Mouse (Mus musculus) left cerebral cortex, postnatal 36 days (tissue): ENCODE results near the gene Mllt1. TPM values are rescaled to one million over a fixed set of nuclear protein-coding genes. Genes with fewer than 3 reads are reported as not detected.
"Not testable (repeated sequence)": the region's sequence is repeated elsewhere in the genome, so short reads cannot be mapped to it uniquely, and the experiment has no call there.

Experiments used
- DNase-seq, 2 experiments: peaks; one replicate each; pipeline ENCODE4 v3.0.0; 2021 to 2022; ENCODE audit warnings: low spot score in 2 of 2, mixed read lengths in 1 of 2
- intact Hi-C: fragments of 180-260 bp; cut with DNase I; formaldehyde crosslinking; loops from one replicate; pipeline ENCODE4 v1.15.1; 2025
- total RNA-seq, 2 experiments: library from RNA; stranded (reverse); gene quantifications; 2 replicates each; pipeline ENCODE4 v1.2.3; 2021

Mllt1 gene
- total RNA-seq, 2 experiments from 2014 or later = 69.3 to 82.4 TPM

DNA sequence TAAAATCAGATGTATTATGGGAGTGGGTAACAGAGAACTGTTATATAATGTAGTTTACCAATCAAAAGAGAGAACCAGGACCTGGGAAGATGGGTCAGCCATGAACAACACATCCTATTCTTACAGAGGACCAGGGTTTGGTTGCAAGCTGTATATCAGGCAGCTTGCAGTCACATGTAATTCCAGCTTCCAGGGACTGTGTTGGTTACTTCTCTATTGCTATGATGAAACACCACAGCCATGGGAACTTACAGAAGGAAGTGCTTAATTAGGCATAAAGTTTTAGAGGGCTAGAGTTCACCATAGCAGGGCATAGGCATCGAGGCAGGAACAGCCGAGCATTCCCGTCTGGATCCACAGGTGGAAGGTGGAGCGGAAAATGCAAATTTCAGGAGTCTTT, 3.5 kb upstream of the Mllt1 start:
- intact Hi-C loops = loop anchor here (5.0 kb wide), 1 partner anchor 41 kb away; no protein-coding TSS in a partner anchor
- DNase-seq = no peak

DNA sequence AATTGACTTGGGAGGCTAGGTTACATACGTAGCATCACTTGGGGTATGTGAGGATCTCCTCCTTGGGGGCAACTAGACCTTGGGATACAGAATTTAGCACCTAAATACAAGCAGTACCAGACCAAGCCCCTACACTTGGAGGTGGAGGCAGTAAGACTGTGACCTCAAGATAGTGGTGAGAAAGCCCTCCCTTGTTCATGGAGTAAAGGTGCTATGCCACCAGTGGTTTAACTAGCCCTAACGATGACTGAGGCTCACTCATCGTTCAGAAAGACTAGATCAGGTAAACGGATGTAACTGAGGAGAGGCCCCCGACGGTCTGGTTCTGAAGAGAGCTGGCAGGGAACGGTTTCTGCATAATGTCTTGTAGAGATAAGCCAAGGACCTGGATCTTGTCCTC, 1.5 kb upstream of the Mllt1 start:
- intact Hi-C loops = loop anchor here (5.0 kb wide), 1 partner anchor 39 kb away; no protein-coding TSS in a partner anchor

DNA sequence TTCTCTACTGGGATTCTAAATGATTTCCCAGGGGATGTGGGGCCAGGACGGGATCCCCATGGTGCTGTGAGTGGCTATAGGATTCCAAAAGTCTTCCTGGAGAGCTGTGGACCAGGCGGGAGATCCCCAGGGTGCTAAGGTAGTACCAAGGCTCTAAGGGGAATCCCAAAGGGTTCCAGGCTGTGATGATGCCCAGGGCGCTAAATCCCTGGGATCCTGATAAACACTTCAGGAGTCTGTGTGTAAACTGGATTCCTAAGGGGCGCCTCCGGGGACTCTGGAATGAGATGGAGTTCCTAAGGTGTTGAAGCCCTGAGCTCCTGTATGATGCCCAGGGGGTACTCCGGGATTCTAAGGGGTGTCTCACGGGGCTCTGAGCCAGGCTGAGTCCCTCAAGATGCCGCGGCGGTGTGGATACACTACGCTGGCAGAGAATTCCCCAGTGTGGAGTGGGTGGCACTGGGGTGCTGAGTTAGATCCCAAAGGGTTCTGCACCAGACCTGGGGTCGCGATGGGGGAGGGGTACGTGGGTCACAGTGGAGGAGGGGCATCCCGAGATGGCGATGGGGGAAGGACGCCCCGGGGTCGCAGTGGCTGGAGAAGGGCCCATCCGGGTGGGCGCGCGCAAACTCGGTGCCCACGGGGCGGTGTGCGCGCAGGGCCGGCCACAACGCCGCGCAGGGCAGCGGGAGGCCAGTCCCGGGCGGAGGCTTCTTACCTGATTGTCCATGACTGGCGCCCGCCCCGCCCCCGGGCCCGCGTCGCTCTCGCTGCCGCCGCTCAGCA, 477 bp downstream of the Mllt1 start:
- intact Hi-C loops = loop anchor here (5.0 kb wide), 1 partner anchor 37 kb away; no protein-coding TSS in a partner anchor
- peak in 1 of 2 experiments; percentile 16 for DNase-seq

More for the DNA sequence above, 1.5 kb upstream of the Mllt1 start:
- no peak for DNase-seq

DNA sequence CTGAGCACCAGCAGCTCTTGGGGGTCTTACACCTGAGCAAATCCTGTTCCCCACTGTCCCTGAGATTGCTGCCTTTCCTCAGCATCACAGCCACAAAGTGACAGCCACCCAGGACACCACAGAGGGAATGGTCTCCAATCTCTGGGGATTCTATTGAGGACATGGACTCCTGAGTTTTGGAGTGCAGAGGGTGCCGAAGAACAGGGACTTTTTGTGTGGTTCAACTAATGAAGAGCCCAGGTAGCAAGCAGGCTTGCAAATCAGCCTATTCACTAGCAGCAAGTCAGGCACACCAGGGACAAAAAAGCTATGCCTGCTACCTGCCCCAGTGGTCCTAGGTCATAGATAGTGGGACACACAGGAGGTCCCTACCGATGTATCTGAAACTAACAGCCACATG, 1.8 kb downstream of the Mllt1 start:
- no peak for DNase-seq
- intact Hi-C loops = no loop called here

DNA sequence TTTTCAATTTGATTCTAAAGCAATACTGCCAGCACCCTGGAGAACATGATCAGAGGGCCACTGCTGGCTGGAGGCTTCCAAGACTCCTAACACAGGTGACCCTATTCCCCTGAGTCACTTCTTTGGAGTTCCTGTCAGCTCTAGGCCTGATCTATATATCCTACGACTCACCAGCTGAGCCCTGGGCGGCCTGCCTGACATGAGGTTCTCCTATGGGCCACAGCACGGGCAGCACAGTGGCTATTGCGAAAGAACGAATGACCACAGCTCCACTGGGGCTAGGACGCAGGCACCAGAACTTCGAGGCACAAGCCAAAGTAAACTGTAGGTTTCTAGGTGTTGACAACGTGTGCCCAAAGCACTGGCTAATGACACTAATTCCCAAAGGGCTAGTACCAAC, 5.2 kb downstream of the Mllt1 start:
- intact Hi-C loops = no loop called here
- DNase-seq = no peak

DNA sequence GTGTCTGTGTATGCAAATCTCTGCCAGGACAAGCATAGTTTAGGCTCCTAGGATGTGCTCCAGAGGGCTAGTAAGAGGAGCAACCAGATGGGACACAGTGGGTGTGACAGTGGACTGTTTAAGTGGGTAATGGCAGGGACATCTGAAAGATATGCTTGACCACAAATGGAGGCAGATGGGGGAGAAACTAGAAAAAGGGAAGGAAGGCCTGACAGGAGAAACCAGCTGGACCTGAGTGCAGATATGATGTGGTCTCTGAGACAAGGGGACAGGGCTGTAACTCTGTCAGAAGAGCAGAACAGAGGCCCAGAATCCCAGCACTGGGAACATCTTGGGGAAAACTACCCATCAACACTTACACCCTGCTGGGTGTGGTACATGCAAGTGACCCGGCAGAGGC, 5.7 kb downstream of the Mllt1 start:
- intact Hi-C loops = no loop called here
- no peak for DNase-seq

DNA sequence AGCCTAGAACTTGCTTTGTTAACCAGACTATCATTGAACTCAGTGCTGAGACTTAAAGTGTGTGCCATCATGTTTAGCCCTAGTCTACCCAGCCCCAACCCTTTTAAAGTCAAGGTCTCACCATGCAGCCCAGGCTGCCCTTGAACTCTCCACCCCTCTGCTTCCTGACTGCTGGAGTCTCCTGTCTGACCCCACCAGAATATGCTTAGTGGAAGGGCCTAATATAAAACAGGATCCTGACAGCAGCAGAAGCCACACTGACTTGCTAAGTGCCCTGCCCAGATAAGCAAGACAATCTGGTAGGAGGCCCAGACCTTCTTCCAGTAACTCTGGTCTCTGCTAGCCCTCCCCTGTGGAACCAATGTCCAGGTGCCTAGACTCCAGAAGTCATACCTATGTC, 6.1 kb downstream of the Mllt1 start:
- no peak for DNase-seq
- intact Hi-C loops = no loop called here

DNA sequence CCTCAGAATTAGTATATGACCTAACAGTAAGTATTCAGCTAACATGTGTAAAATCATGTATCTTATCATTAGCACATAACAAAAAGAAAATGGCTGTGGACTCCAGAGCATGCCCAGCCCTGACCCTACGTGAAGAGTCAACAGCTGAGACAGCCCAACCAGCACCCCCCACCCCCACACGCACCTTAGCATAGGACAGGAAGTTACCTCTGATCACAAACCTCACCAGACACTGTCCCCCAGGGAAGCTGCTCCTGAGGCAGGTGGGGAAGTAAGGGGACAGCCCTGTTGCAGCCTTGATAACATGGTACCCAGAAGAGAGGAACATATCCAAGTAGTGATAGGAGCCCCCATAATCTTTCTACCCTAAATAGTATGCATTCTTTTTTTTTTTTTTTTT, 9.2 kb downstream of the Mllt1 start:
- DNase-seq = no peak
- intact Hi-C loops = no loop called here

DNA sequence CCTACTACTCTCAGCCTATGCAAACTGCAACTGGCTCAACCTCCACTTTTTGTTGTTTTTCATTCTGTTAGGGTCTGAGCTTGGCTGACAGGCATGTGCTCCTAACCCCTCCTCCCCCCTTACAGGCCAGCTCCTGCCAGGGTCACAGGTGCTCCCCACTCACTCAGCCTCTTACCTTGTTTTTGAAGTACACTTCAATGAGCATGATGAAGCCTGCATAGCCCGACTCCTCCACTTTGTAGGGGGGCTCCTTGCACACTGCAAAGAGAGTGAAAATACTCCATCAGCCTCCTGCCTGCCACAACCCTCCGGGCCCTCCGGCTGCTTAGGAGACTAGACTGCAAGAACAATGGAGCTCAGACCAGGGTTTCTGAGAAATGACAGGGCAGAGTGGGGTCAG, 15.5 kb downstream of the Mllt1 start:
- intact Hi-C loops = no loop called here
- DNase-seq = no peak

DNA sequence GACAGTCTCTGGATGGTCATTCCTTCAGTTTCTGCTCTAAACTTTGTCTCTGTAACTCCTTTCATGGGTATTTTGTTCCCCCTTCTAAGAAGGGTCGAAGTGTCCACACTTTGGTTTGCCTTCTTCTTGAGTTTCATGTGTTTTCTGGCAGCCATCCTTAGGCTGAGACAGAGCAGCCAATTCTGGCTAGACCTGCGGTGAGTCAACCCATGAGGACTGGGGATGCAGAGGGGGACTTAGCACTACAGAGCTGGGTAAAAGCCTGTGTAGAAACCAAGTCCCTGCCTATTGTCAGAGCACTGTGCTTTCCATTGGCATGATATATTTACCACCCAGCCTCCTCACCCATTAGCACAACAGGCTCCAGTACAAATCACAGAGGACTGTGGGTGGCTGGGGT, 18.0 kb downstream of the Mllt1 start:
- DNase-seq = no peak
- intact Hi-C loops = no loop called here

DNA sequence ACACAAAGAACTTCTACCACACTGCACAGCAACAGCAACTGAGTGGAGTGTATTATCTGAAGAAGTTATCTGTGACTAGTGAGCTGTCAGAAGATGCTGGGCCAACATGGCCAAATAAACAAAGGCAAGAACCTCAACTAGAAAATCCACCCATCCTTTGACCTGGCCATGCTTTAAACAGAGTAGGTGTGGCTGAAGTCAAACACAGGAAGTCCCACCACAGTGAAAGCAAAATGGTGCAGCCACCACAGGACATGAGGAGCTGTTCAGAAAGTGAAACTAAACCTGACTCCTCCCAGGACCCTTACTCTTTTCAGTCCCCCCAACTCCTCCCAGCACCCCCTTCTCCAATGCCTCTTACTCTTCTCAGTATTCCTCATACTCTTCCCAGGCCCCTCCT, 21.8 kb downstream of the Mllt1 start:
- DNase-seq = no peak

DNA sequence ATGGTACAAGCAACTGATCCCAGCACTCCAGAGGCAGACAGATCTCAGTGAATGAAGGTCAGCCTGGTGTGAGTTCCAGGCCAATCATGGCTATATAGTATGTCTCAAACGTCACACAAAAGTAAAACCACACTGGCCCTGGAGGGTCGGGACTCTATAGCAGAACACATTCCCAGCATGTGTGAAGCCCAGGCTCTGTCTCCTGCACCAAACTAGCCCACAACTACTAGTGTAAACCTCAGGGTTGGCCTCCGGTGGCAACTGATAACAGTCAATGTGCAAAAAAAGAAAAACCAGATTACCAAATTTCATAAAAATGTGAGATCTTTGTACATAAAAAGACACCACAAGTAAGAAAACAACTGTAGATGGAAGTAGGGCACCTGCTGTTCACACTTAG, 22.2 kb downstream of the Mllt1 start:
- intact Hi-C loops = no loop called here
- DNase-seq = no peak

More for the DNA sequence above, 21.8 kb downstream of the Mllt1 start:
- intact Hi-C loops = no loop called here

DNA sequence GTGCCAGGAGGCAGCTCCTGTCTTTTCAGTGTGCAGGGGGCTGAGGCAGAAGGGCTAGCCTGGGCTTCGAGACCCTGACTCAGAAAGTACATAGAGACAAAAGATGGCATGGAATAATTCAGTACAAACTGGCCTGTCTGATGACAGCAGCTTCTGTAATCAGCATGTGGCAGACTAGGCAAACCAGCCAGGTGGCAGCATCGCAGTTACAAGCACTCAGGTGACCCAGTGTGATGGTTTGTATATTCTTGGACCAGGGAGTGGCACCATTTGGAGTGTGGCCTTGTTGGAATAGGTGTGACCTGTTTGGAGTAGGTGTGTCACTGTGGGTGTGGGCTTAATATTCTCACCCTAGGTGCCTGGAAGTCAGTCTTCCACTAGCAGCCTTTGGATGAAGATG, 25.5 kb downstream of the Mllt1 start:
- intact Hi-C loops = loop anchor here (5.0 kb wide), 1 partner anchor 88 kb away; the partner anchor contains the start of gene Alkbh7
- DNase-seq = not testable (repeated sequence)

DNA sequence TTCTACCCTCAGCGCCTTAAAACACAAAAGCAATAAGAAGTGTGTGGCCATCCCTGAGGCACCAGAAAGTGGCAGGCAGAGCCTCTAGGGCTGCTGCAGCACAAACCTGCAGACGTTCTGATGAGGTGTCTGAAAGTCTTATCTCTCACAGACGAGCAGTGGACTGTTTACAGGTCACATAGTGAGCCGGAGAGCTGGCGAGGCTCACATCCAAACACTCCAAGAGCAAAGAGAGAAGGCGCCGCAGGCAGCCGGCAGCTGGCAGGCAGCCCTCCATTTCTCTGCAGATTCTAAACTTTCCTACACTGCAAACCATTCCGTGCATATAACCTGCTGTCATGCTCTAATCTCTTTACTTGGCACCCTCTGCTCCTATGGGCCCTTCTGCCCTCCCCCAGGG, 27.3 kb downstream of the Mllt1 start:
- intact Hi-C loops = loop anchor here (5.0 kb wide), 1 partner anchor 89 kb away; the partner anchor contains the start of gene Alkbh7
- DNase-seq = no peak

DNA sequence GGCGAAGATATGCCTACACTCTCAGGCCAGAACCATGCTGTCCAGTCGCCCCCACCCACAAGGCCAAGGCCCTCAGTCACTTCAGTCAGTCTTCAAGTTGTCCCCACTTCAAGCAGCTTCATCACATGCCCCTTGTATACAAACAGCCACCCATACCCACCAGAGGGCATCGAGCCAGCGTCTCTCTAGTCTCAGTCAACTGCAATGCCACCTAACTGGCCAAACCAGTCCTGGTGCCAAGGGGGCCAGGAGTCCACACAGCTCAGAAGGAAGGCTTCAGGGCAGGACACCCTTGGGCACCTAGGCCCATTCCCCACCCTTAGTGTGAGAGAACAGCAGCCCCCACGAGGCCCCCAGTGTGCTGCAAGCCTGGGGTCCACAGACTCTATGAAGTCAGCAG, 28.1 kb downstream of the Mllt1 start:
- DNase-seq = no peak
- intact Hi-C loops = loop anchor here (5.0 kb wide), 1 partner anchor 90 kb away; the partner anchor contains the start of gene Alkbh7

DNA sequence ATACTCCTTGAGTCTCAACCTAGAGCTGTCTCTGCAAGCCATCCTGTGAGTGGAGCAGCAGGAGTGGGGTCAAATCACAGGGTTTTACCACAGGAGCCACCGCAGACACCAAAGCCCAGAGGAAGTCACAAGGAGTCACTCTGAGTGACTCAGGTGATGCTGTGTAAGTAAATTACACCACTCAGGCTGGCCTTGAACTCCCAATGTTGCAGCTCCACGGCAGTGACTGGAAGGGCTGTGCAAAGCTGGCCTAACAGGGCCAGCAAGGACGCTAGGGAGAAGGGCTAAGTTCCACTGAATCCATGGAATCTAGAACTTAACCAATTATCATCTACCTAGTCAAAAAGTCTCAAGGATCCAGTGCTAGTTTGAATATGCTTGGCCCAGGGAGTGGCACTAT, 29.0 kb downstream of the Mllt1 start:
- DNase-seq = no peak
- intact Hi-C loops = loop anchor here (5.0 kb wide), 1 partner anchor 91 kb away; the partner anchor contains the start of gene Alkbh7

DNA sequence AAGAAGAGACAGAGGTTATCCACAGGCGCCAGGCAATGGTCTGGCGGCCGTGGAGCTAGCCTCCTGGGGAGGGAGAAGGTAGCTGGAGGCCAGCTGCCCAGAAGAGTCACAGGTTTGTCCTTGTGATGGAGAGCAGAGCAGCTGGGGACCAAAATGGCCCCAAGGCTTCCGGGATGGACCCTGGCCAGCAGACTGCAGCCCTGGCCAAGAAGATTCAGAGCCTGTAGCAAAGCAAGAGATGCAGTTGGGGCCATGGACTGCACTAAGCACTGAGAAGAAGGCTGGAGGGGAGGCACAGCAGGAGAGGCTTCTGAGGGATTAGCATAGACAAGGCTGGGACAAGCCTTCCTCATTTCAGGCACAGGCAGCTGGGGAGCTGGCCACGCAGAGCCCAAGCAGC, 32.5 kb downstream of the Mllt1 start:
- intact Hi-C loops = no loop called here
- no peak for DNase-seq

DNA sequence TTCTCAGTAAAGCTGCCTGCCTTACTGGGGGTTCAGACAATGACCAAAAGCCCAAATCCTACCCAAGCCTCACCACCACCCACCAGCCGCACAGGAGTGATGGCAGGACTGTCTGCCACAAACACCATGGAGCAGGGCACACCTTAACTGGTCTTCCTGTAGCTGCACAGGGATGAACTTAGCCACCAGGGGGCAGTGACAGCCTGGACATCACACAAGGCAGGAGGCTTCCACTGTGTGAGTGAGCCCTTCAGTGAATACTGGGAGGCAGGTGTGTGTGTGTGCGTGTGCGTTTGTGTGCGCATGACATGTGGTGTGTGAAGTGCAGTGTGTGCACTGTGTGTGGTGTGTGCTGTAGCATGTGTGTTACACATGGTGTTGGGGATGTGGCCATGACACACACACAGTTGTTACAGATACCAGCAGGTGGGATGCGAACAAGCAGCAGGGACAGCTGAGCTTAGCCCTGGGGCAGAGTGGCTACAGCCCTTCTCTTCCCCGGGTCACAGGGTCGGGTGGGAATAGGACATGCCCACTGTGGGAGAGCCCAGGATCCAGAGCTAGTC, 37.5 kb downstream of the Mllt1 start:
- peak; percentile 72 to 79 for DNase-seq
- intact Hi-C loops = loop anchor here (5.0 kb wide), 1 partner anchor 40 kb away; the partner anchor contains the start of gene Mllt1

DNA sequence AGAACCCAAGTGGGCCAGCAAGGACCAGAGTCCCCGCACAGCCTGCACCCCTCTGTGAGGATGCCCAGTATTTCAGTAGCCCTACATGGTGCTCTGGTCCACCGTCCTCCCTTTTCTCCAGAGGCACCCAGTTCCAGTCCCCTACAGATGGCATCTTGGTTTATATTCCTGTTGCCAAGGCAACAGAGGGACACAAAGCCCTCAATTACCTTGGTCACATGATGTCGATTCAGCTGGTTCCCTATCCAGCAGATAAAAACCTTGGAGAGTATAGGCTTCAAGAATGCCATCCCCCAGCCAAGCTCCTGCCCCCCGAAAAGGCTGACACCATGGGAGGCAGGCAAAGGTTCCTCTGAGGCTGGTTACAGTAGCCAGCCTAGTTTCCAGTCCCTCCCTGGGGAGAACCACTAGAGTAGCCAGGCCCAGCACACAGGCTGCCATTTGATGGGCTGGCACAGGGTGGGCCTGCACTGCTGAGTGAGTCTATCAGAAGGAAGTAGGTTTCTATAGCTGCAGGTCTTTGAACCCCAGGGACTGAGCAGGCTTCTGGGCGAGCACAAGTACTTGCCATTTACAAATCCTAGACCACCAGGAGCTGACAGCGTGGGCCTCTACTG, 38.6 kb downstream of the Mllt1 start:
- intact Hi-C loops = loop anchor here (5.0 kb wide), 1 partner anchor 41 kb away; the partner anchor contains the start of gene Mllt1
- DNase-seq = peak; percentile 38 to 39

DNA sequence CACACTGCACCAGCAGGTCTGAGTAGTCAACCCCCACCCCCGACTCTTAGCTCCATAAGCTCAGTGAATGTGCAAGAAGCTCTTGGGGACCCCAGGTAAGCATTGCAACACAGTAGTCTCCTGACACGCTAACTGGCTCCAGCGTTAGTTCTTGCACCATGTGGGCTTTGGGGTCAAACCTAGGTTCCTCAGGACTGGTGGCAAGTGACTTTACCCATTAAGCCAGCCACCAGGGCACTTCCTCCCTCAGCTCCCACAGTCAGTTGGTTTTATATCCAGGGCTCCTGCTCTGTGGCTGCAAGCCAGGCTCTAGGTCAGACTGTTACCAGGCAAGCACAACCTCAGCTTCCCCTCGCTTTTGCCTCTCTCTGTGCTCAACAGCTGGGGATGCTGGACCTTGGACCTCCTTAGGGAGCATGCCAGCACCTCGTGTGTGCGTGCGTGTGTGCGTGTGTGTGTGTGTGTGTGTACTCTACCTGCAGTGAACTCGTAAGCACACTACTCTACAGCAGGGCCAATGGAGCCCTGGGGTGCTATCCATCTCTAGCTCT, 39.8 kb downstream of the Mllt1 start:
- no peak for DNase-seq
- intact Hi-C loops = loop anchor here (5.0 kb wide), 1 partner anchor 42 kb away; the partner anchor contains the start of gene Mllt1
